Mouse (Mus musculus) lung, embryonic 16.5 days (tissue): Measurements from ENCODE around the gene Junb. TPM values are rescaled to one million over a fixed set of nuclear protein-coding genes. Genes with fewer than 3 reads are reported as not detected.
A peak's percentile ranks its signal among the peaks of the same experiment; 100 is the strongest.

Source experiments
- ATAC-seq: fragments of 200-750 bp; cut with Nextera tagmentation; 2 replicates; pipeline ENCODE4 v1.8.0; 2017; ENCODE audit warnings: low read depth, mild to moderate bottlenecking, moderate library complexity
- H3K27ac ChIP-seq: fragments of 300-500 bp; sonication (generic); 2 replicates; pipeline ENCODE4 v1.5.1; 2014; ENCODE audit warnings: mild to moderate bottlenecking, control low read depth, low read length
- H3K27me3 ChIP-seq: fragments of 300-500 bp; sonication (generic); 2 replicates; pipeline ENCODE4 v1.6.1; 2014; ENCODE audit warnings: low read depth, low read length, mixed read lengths; ENCODE audit not compliant: control insufficient read depth, insufficient read depth
- H3K36me3 ChIP-seq: fragments of 300-500 bp; sonication (generic); 2 replicates; pipeline ENCODE4 v1.6.1; 2014; ENCODE audit warnings: low read length; ENCODE audit not compliant: control insufficient read depth, insufficient read depth
- H3K4me1 ChIP-seq: fragments of 300-500 bp; sonication (generic); replicated peaks from 2 replicates; pipeline ENCODE4 v1.6.1; 2014; ENCODE audit warnings: low read length, mixed read lengths; ENCODE audit not compliant: control insufficient read depth, insufficient read depth
- H3K4me2 ChIP-seq: fragments of 300-500 bp; sonication (generic); 2 replicates; pipeline ENCODE4 v1.6.1; 2014; ENCODE audit warnings: low read depth, low read length, control low read depth
- H3K4me3 ChIP-seq: fragments of 300-500 bp; sonication (generic); 2 replicates; pipeline ENCODE4 v1.5.1; 2014; ENCODE audit warnings: mild to moderate bottlenecking, low read length, control low read depth
- H3K9ac ChIP-seq: fragments of 300-500 bp; sonication (generic); 2 replicates; pipeline ENCODE4 v1.6.1; 2014; ENCODE audit warnings: low read length, control low read depth
- H3K9me3 ChIP-seq: fragments of 300-500 bp; sonication (generic); 2 replicates; pipeline ENCODE4 v1.6.1; 2016; ENCODE audit warnings: low read length; ENCODE audit not compliant: control insufficient read depth
- WGBS: fragments of 180-500 bp; shearing (Covaris S2); extraction: QIAGEN DNeasy Blood & Tissue Kit; methylation state at CpG from one replicate; pipeline ENCODE4 v1.1.7; 2014; 5-methylcytosine and 5-hydroxymethylcytosine counted together
- polyA plus RNA-seq: library from polyadenylated mRNA; unstranded; fragments of >200 nt; fragmentation: Nextera tagmentation; extraction: Ambion mirVana; gene quantifications from 2 replicates; pipeline ENCODE4 v1.2.1, GENCODE M21; 2015

Gene Junb
- polyA plus RNA-seq, 1 experiment from 2014 or later: 13.7 TPM

DNA sequence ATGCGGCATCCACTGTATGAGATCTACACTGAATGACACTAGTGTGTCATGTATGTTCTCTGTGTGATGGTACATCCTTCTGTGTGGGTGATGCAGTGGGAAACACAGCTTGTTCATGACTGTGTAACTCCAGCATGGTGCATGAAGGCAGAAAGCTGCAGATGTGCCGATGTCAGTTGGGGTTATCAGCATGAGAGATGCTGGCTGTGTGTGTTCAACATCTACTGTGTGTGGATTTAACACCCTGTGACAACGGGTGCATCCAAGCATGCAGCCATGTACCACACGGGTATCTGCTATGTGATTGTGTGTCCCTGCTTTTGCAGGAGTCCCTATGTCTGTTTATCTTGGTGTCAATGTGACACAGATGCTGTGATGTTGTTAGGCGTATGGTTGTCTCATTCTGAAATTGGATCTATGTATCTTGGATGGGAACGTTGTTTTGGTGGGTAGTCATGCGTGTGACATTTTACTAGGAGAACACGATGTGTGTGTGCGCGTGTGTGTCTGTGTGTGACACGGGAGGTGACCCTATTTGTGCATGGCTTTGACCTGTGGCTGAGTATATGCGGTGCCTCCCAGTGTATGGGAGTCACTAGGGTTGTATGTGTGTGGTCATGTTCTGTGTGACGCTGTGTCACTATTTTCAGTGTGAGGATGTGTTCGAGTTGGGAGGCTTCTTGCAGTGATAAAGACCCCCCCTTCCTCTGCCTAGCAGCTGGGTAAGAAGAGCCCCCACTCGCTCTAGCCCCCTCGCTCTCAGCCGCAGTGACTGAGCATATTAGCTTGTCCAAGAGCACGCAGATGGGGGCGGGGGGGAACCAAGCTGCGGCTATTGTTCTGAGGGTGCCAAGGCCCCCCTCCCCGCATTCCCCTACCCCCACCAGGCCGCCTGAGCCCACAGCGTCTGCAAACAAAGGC, 42.2 kb downstream of the Junb start:
- Histone ChIP-seq H3K4me1 (peaks cover 4% of the 10 kb centered on the region), H3K4me2 (peak overlapping the region; percentile 66), H3K27ac (no peak overlapping the region), H3K4me3 (peak overlapping the region; percentile 41), H3K36me3 (no peaks in the 10 kb centered on the region), H3K9ac (0 out of 2 replicates have a peak overlapping the region, but pooled peaks have one; percentile 1), H3K9me3 (no peaks in the 10 kb centered on the region), H3K27me3 (peaks cover 53% of the 10 kb centered on the region)
- ATAC-seq: no peak
- 20% methylated on average over 23 of the region's 23 CpGs for WGBS

DNA sequence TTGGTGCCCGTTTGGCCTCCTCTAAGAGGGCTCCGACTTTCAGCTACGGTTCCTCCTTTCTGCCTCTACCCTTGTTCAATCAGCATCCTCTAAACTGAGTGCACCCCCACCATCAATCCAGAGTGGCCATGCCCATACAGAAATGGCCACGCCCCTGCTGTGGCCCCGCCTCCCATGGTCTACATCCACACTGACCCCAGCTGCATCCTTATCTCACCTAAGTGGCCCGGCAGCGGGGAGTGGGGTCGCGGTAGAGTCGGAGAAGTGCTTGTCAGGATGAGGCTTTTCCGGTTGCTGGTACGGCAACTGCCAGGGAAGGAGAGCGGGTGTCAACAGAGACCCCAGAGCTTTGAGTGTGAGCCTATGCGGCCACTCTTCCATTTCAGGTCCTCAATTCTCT, 43.0 kb downstream of the Junb start:
- 4% methylated on average over 14 of the region's 14 CpGs for WGBS
- peak; percentile 28; the same call in 1 of the 2 replicates for ATAC-seq
- Histone ChIP-seq H3K27ac (no peak overlapping the region), H3K9ac (no peak overlapping the region), H3K4me2 (no peak overlapping the region), H3K4me1 (peaks cover 4% of the 10 kb centered on the region), H3K27me3 (peaks cover 59% of the 10 kb centered on the region), H3K4me3 (no peak overlapping the region), H3K9me3 (no peaks in the 10 kb centered on the region), H3K36me3 (no peaks in the 10 kb centered on the region)

DNA sequence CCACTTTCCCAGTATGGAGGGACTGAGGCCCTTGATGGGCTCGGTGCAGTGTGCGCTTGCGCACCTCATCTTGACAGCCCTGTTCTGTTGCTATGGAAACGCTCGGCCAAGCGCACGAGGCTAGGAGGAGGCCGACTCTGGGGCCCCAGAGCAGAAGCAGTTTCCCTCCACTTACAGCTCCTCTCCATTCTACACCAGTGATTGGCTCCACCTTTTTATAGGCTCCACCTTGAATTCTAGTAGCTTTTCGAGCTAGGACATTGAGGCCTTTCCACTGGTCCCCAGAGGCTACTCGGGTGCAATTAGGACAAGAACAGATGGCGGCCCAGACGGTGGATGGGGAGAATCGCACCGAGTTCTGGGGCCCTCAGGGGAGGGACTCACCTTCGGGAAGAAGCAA, 43.7 kb downstream of the Junb start:
- Histone ChIP-seq H3K4me1 (peaks cover 4% of the 10 kb centered on the region), H3K27ac (no peak overlapping the region), H3K4me2 (no peak overlapping the region), H3K36me3 (no peaks in the 10 kb centered on the region), H3K27me3 (peaks cover 64% of the 10 kb centered on the region), H3K4me3 (no peak overlapping the region), H3K9ac (no peak overlapping the region), H3K9me3 (no peaks in the 10 kb centered on the region)
- under 1% methylated on average over 15 of the region's 15 CpGs for WGBS
- peak; percentile 49 for ATAC-seq

DNA sequence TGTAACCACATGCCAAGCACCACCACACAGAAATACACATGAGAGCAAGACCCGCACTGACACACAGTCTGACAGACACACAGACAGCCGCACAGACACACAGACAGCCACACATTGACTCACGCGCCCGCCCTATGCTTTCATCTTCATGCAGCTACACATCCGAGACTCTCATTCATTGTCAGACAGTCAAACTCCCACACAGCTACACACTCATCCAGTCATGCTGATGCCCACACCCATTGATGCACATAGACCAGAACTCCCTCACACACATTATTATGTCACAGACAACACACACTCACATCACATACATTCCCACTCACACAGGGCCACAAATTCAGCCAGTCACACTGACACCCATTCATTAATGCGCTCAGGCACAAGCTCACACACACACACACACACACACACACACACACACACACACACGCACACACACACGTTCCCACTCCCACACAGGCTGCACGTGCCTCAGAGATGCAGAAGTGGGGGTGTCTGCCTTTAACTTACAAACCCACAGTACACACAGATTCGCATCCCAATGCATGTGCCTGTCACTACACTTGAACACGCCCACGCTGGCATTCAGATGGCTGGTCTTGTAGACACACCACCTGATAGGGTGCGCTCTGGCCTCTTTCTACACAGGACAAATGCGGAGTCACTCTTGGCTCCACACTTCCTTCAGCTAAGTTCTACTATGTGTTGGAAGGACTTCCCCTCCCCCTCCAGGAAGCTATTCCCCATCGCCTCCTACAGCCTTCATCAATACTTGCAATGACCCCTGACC, 44.6 kb downstream of the Junb start:
- Histone ChIP-seq H3K4me3 (no peak overlapping the region), H3K4me2 (no peak overlapping the region), H3K9ac (no peak overlapping the region), H3K27me3 (peaks cover 73% of the 10 kb centered on the region), H3K4me1 (peaks cover 4% of the 10 kb centered on the region), H3K36me3 (no peaks in the 10 kb centered on the region), H3K27ac (no peak overlapping the region), H3K9me3 (no peaks in the 10 kb centered on the region)
- WGBS: 76% methylated on average over 16 of the region's 16 CpGs
- no peak for ATAC-seq

DNA sequence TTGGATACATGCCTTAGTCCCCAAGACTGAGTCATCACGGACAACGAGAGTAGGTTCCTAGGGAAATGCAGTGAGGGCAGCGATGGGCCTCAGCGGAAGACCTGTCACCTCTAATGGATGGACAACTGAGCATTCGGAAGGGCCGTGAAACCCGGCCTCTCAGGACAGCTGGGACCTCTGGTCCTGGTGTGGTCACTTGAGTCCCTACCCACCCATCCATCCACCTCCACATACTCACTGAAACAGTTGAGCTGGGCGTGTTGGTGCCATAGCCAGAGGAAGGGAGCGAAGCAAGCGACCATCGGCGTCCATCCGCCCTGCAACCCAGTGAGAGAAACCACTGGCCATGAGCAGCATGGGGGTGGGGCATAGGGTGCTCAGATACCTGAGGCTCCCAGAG, 47.9 kb downstream of the Junb start:
- Histone ChIP-seq H3K27ac (no peak overlapping the region), H3K4me1 (no peaks in the 10 kb centered on the region; the same call in 1 of the 2 replicates), H3K9ac (no peak overlapping the region), H3K4me3 (no peak overlapping the region), H3K27me3 (peaks cover 42% of the 10 kb centered on the region), H3K4me2 (no peak overlapping the region), H3K9me3 (no peaks in the 10 kb centered on the region), H3K36me3 (no peaks in the 10 kb centered on the region)
- 80% methylated on average over 13 of the region's 13 CpGs for WGBS
- ATAC-seq: no peak

DNA sequence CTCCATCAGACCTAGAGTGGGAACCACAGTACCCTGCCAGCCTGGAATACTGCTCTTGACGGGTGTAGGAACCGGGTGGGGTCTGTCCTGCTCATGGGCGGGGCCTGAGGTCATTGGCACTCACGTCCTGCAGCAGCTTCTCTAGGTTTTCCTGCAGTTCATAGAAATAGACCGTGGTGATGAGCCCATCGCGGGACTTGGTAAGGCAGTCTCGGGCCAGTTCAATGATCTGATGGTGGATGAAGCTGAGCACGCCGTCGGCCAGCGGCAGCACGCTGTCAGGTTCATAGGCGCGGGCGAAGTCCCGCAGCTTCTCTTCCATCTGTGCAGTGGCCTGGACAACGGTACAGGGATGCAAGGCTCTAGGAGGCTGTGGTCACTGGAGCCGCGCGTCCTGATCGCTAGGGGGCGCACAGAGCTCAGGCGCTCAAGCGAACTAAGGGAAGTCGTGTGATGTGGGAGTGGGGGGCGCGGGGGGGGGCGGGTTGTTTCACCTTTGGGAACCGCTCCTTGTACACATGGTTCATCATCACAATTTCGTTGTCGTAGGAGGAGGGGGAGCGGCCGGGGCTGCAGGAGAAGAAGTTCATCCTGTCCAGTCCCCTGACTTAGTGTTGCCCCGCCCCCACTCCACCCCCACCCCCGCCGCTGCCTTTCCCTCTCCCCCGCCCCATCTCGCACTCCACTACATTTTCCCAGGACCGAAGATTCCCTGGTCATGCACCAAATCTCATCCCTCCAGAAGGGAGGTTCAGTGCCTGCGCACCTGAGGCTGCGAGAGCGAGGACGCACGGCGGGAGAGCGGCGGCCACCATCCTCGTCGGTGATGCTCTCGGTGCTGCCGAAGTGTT, 49.8 kb downstream of the Junb start:
- no peak overlapping the region; the same call in 1 of the 2 replicates for H3K9ac ChIP-seq
- no peak overlapping the region for H3K27ac ChIP-seq
- no peaks in the 10 kb centered on the region for H3K36me3 ChIP-seq
- H3K27me3 ChIP-seq: peaks cover 23% of the 10 kb centered on the region
- no peaks in the 10 kb centered on the region; the same call in 1 of the 2 replicates for H3K4me1 ChIP-seq
- 2% methylated on average over 41 of the region's 52 CpGs for WGBS
- peak overlapping the region; percentile 61 for H3K4me2 ChIP-seq
- H3K9me3 ChIP-seq: no peaks in the 10 kb centered on the region
- peak overlapping the region; percentile 29 for H3K4me3 ChIP-seq
- peak; percentile 82 for ATAC-seq

DNA sequence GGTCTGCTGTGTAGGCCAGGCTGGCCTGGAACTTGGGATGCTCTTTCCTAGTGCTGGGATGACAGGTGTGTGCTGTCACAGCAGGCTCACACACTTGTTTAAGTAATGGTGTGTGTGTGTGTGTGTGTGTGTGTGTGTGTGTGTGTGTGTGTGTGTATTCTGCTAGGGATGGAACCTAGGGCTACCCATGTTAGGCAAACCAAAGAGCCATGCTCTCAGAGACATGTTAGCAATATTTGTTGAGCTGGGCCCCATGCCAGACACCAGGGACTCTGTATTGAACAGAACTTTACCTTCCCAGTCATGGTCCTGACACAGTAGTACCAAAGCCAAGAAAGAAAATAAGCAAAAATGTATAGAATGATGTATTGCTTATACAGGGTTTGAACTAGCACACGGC, 51.0 kb downstream of the Junb start:
- no peaks in the 10 kb centered on the region for H3K9me3 ChIP-seq
- H3K27ac ChIP-seq: no peak overlapping the region
- no peak for ATAC-seq
- no peak overlapping the region for H3K4me2 ChIP-seq
- WGBS: 65% methylated on average over 1 of the region's 1 CpGs
- no peaks in the 10 kb centered on the region; the same call in 1 of the 2 replicates for H3K4me1 ChIP-seq
- H3K9ac ChIP-seq: no peak overlapping the region
- H3K4me3 ChIP-seq: no peak overlapping the region
- peaks cover 22% of the 10 kb centered on the region for H3K27me3 ChIP-seq
- H3K36me3 ChIP-seq: no peaks in the 10 kb centered on the region

DNA sequence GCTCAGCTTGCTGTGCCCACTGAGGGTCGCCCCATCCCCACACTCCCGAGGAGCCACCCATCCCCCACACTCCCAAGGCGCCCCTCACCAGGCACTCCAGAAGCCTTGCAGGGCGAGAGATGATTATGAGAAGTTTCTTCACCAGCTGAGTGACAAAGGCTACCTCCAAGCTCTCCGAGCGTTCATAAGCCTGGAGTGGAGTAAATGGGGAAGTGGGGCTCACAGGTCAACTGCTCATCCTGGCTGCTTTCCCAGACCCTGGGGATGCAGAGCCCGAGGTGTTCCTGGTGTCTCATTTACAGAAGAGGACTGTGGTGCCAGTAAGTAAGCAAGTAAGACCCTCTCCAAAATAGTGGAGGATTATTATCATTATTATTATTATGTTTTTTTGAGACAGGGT, 53.0 kb downstream of the Junb start:
- Histone ChIP-seq H3K9me3 (no peaks in the 10 kb centered on the region), H3K27me3 (peaks cover 16% of the 10 kb centered on the region), H3K4me2 (no peak overlapping the region), H3K4me1 (no peaks in the 10 kb centered on the region; the same call in 1 of the 2 replicates), H3K36me3 (no peaks in the 10 kb centered on the region), H3K9ac (no peak overlapping the region), H3K27ac (no peak overlapping the region), H3K4me3 (no peak overlapping the region)
- no peak for ATAC-seq
- 42% methylated on average over 7 of the region's 7 CpGs for WGBS
